Mouse (Mus musculus) C2C12 (cell line): Measurements from ENCODE around the gene Ajap1. TPM values are rescaled to one million over a fixed set of nuclear protein-coding genes. Genes with fewer than 3 reads are reported as not detected.

Experiments used
- H3K27me3 ChIP-seq: one replicate; pipeline ENCODE4 v1.6.1; 2011; ENCODE audit not compliant: control insufficient read depth, insufficient read depth, insufficient read length
- H3K36me3 ChIP-seq: one replicate; pipeline ENCODE4 v1.6.1; 2011; ENCODE audit not compliant: control insufficient read depth, insufficient read depth
- H3K4me3 ChIP-seq: one replicate; pipeline ENCODE4 v1.5.1; 2011; ENCODE audit warnings: mild to moderate bottlenecking, control low read depth; ENCODE audit not compliant: poor library complexity, insufficient read depth, severe bottlenecking
- H3K79me2 ChIP-seq: one replicate; pipeline ENCODE4 v1.6.1; 2011; ENCODE audit not compliant: control insufficient read depth, insufficient read depth
- H3K79me3 ChIP-seq: one replicate; pipeline ENCODE4 v1.6.1; 2011; ENCODE audit warnings: low read depth, control low read depth
- H3ac ChIP-seq: one replicate; pipeline ENCODE3; 2011; ENCODE audit warnings: low read depth; ENCODE audit not compliant: control insufficient read depth, insufficient read length
- CEBPB ChIP-seq: IDR thresholded peaks from one replicate; pipeline ENCODE4 v1.6.1; 2011; ENCODE audit warnings: low read depth, mild to moderate bottlenecking, control low read depth, moderate library complexity
- CTCF ChIP-seq: IDR thresholded peaks from one replicate; pipeline ENCODE4 v1.5.1; 2011; ENCODE audit not compliant: control insufficient read depth, insufficient read depth, insufficient read length
- FOSL1 ChIP-seq: IDR thresholded peaks from one replicate; pipeline ENCODE4 v1.8.0; 2011; ENCODE audit warnings: mild to moderate bottlenecking, low read length; ENCODE audit not compliant: poor library complexity, insufficient read depth, severe bottlenecking
- MAX ChIP-seq: IDR thresholded peaks from one replicate; pipeline ENCODE4 v1.6.1; 2011; ENCODE audit warnings: mild to moderate bottlenecking, control low read depth
- MYOD1 ChIP-seq: IDR thresholded peaks from one replicate; pipeline ENCODE4 v1.6.1; 2011; ENCODE audit warnings: low read depth; ENCODE audit not compliant: control insufficient read depth, insufficient read length
- MYOG ChIP-seq: IDR thresholded peaks from one replicate; pipeline ENCODE4 v1.6.1; 2011; ENCODE audit not compliant: control insufficient read depth, insufficient read length; ENCODE audit errors: extremely low read depth
- USF1 ChIP-seq: IDR thresholded peaks from one replicate; pipeline ENCODE4 v1.6.1; 2011; ENCODE audit warnings: low read depth, mild to moderate bottlenecking, control low read depth, moderate library complexity
- polyA plus RNA-seq: library from polyadenylated mRNA; unstranded; fragments of >200 nt; fragmentation: generic; extraction: Trizol; gene quantifications from one replicate; pipeline ENCODE4 v1.2.1, GENCODE M21; 2012; ENCODE audit warnings: missing spikeins

Ajap1 gene
- polyA plus RNA-seq, 1 experiment, result 0.02 TPM

GRCm38 (mm10) chr4:153327809-153328208 is 154.8 kb downstream of the Ajap1 start:
- Histone ChIP-seq H3K36me3 (no peaks in the 10 kb centered on the region), H3K4me3 (no peak overlapping the region)

More at GRCm38 (mm10) chr4:153327809-153328208, 154.8 kb downstream of the Ajap1 start:
- Histone ChIP-seq H3K79me2 (no peaks in the 10 kb centered on the region), H3K27me3 (no peaks in the 10 kb centered on the region), H3K79me3 (no peaks in the 10 kb centered on the region), H3ac (no peak overlapping the region)
- TF ChIP-seq CTCF (no peak), MAX (no peak), FOSL1 (no peak), MYOD1 (no peak), USF1 (no peak), CEBPB (no peak), MYOG (no peak)
